Mouse (Mus musculus) olfactory bulb, adult 2 months (tissue): ENCODE measurements around the gene Cyp2d10.

Experiments
- CTCF ChIP-seq: fragments of 200-500 bp; IDR thresholded peaks from 2 replicates; pipeline ENCODE4 v1.5.1; 2012; ENCODE audit warnings: low read depth, mild to moderate bottlenecking, low read length, moderate library complexity; ENCODE audit not compliant: insufficient read depth
- POLR2A ChIP-seq: fragments of 200-500 bp; IDR thresholded peaks from 2 replicates; pipeline ENCODE4 v1.6.1; 2012; ENCODE audit warnings: mild to moderate bottlenecking, low read depth, low read length, moderate library complexity; ENCODE audit not compliant: insufficient read depth

DNA sequence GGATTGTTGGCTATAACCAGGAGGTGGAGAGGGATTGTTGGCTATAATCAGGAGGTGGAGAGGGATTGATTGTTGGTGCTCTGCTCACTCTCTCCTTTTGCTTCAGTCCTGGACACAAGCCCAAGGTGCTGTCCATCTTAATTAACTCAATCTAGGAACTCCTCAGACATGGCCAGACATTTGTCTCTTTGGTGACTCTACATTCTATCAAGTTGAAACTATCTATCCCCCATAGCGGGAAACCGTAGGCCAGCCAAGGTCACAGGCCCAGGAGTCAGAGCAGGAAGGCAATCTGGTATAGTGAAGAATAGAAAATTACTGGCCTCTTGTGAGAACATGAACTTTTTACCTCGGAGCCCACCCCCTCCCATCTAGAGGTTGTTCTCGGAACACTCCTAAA, 44.8 kb downstream of the Cyp2d10 start:
- TF ChIP-seq CTCF (no peak), POLR2A (no peak)
